Mouse (Mus musculus) neural tube, embryonic 12.5 days (tissue): ENCODE measurements around the gene Oas2. TPM values are rescaled to one million over a fixed set of nuclear protein-coding genes. Genes with fewer than 3 reads are reported as not detected.
A peak's percentile ranks its signal among the peaks of the same experiment; 100 is the strongest.

Experiments
- ATAC-seq: fragments of 200-750 bp; cut with Nextera tagmentation; 2 replicates; pipeline ENCODE4 v1.8.0; 2017; ENCODE audit warnings: low read depth, mild to moderate bottlenecking, moderate TSS enrichment, moderate library complexity; ENCODE audit not compliant: low FRiP score
- H3K27ac ChIP-seq: fragments of 300-500 bp; sonication (generic); 2 replicates; pipeline ENCODE4 v1.5.1; 2016
- H3K27me3 ChIP-seq: fragments of 300-500 bp; sonication (generic); replicated peaks from 2 replicates; pipeline ENCODE4 v1.6.1; 2016; ENCODE audit warnings: mild to moderate bottlenecking
- H3K36me3 ChIP-seq: fragments of 300-500 bp; sonication (generic); 2 replicates; pipeline ENCODE4 v1.6.1; 2016; ENCODE audit warnings: mild to moderate bottlenecking
- H3K4me1 ChIP-seq: fragments of 300-500 bp; sonication (generic); 2 replicates; pipeline ENCODE4 v1.6.1; 2016
- H3K4me2 ChIP-seq: fragments of 300-500 bp; sonication (generic); replicated peaks from 2 replicates; pipeline ENCODE4 v1.6.1; 2016; ENCODE audit warnings: mild to moderate bottlenecking
- H3K4me3 ChIP-seq: fragments of 300-500 bp; sonication (generic); 2 replicates; pipeline ENCODE4 v1.5.1; 2016
- H3K9ac ChIP-seq: fragments of 300-500 bp; sonication (generic); 2 replicates; pipeline ENCODE4 v1.6.1; 2016; ENCODE audit warnings: mild to moderate bottlenecking
- H3K9me3 ChIP-seq: fragments of 300-500 bp; sonication (generic); 2 replicates; pipeline ENCODE4 v1.6.1; 2016; ENCODE audit warnings: mild to moderate bottlenecking
- WGBS: fragments of 180-500 bp; shearing (Covaris S2); methylation state at CpG from one replicate; pipeline ENCODE4 v1.1.7; 2016; 5-methylcytosine and 5-hydroxymethylcytosine counted together
- polyA plus RNA-seq: library from polyadenylated mRNA; unstranded; fragments of >200 nt; fragmentation: Nextera tagmentation; extraction: Ambion mirVana; gene quantifications from 2 replicates; pipeline ENCODE4 v1.2.1, GENCODE M21; 2016

Oas2 gene
- polyA plus RNA-seq, 1 experiment from 2014 or later: 0.19 TPM

DNA sequence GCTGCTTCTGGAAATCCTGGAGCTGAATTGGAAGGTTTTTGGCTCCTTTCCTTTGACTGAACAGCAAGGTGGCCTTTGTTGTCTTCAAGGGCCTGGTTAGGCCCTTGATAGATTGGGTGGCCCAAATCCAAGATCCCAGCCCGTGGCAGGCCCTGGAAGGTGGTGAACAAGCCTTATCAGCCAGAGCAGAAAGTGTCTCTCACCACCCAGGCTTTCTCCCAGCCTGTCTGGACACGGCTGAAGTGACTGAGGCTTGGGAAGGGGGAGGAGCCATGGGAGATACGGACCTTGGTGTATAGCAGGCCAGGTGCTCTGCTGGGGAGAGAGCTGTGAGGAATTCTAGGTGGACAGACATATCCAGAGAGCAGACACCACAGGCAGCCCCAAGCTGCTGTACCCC, 19.7 kb upstream of the Oas2 start:
- 76% methylated on average over 3 of the region's 3 CpGs for WGBS

DNA sequence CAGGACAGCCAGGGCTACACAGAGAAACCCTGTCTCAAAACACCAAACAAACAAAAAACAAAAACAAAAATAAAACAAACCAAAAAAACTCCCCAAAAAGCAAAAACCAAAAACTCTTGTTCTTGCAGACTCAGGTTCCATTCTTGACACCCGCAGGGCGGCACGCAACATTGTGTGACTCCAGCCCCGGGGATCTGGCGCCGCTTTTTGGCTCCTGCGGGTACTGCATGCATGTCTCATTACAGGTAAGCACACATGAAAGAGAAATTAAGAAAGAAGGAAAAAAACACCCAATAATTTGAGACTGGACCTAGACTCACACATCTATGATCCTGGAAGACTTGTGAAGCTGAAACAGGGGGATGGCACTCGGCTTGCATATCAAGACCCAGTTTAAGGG, 15.4 kb upstream of the Oas2 start:
- no peaks in the 10 kb centered on the region for H3K9me3 ChIP-seq
- no peaks in the 10 kb centered on the region for H3K27me3 ChIP-seq
- no peak overlapping the region for H3K4me3 ChIP-seq
- ATAC-seq: no peak
- H3K36me3 ChIP-seq: no peaks in the 10 kb centered on the region
- H3K4me1 ChIP-seq: no peaks in the 10 kb centered on the region
- H3K27ac ChIP-seq: no peak overlapping the region
- no peak overlapping the region for H3K4me2 ChIP-seq
- WGBS: 76% methylated on average over 8 of the region's 8 CpGs
- no peak overlapping the region for H3K9ac ChIP-seq

More for the DNA sequence above, 19.7 kb upstream of the Oas2 start:
- no peak for ATAC-seq
- Histone ChIP-seq H3K4me1 (no peaks in the 10 kb centered on the region), H3K27me3 (no peaks in the 10 kb centered on the region), H3K9ac (no peak overlapping the region), H3K27ac (no peak overlapping the region), H3K9me3 (no peaks in the 10 kb centered on the region), H3K4me3 (no peak overlapping the region), H3K36me3 (no peaks in the 10 kb centered on the region), H3K4me2 (no peak overlapping the region)

DNA sequence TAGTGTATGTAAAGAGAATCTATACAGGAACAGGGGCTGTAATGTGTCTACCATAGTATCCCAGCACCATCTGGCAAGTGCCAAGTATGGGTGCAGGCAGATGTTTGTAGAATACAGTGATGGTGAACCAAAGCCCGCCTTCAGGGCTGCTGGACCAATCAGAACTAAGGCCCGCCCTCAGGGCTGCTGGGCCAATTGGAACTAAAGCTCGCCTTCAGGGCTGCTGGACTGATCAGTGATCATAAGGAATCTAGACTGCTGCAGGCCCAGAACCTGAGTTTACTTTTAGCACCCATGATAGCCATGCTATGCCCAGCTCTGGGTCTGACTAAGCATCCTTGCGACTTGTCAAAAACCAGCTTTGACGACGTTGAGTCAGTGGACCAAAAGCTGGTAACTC, 12.2 kb upstream of the Oas2 start:
- Histone ChIP-seq H3K4me2 (peak overlapping the region; percentile 31), H3K4me1 (no peaks in the 10 kb centered on the region), H3K4me3 (no peak overlapping the region), H3K27me3 (no peaks in the 10 kb centered on the region), H3K9me3 (no peaks in the 10 kb centered on the region; the same call in 1 of the 2 replicates), H3K9ac (no peak overlapping the region), H3K27ac (no peak overlapping the region), H3K36me3 (no peaks in the 10 kb centered on the region)
- ATAC-seq: no peak
- 35% methylated on average over 6 of the region's 6 CpGs for WGBS

DNA sequence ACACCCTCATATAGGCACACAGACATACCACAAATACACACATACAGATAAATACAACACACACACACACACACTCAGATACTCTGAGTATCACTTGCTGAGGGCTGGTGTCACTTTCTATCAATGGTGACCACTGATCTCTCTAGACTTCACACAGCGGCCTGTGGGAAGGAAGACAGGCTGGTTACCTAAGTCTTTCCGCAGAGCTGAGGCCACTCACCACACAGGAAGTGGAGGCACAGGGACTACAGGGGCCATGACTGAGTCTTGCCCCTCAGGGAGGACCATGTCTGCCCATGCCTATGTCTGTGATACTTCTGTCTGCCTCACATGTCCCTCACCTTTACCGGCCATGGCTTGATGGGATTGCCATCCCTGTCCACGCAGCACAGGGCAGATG, 4.6 kb upstream of the Oas2 start:
- no peak overlapping the region for H3K27ac ChIP-seq
- WGBS: 93% methylated on average over 4 of the region's 4 CpGs
- H3K4me1 ChIP-seq: no peaks in the 10 kb centered on the region
- H3K9ac ChIP-seq: no peak overlapping the region
- H3K27me3 ChIP-seq: no peaks in the 10 kb centered on the region
- no peaks in the 10 kb centered on the region for H3K36me3 ChIP-seq
- no peak overlapping the region for H3K4me2 ChIP-seq
- no peak for ATAC-seq
- H3K9me3 ChIP-seq: no peaks in the 10 kb centered on the region; the same call in 1 of the 2 replicates
- no peak overlapping the region for H3K4me3 ChIP-seq

DNA sequence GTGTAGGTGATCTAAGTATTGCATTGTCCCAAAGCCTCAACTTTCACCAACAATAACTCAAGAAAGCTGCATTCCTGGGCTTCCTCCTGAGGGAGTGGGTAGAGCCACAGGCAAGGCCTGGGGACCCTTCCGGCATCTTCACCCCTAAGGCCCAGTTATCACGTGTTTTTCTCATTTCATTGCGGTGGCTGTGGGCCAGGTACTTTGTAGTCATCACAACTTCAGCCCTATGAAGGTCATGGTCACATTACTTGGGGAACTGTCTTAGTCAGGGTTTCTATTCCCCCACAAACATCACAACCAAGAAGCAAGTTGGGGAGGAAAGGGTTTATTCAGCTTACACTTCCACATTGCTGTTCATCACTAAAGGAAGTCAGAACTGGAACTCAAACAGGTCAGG, 3.1 kb upstream of the Oas2 start:
- no peaks in the 10 kb centered on the region for H3K27me3 ChIP-seq
- no peaks in the 10 kb centered on the region for H3K4me1 ChIP-seq
- H3K36me3 ChIP-seq: no peaks in the 10 kb centered on the region
- no peak overlapping the region for H3K27ac ChIP-seq
- ATAC-seq: no peak
- 79% methylated on average over 3 of the region's 3 CpGs for WGBS
- no peak overlapping the region for H3K4me3 ChIP-seq
- no peaks in the 10 kb centered on the region for H3K9me3 ChIP-seq
- H3K9ac ChIP-seq: no peak overlapping the region
- no peak overlapping the region for H3K4me2 ChIP-seq

DNA sequence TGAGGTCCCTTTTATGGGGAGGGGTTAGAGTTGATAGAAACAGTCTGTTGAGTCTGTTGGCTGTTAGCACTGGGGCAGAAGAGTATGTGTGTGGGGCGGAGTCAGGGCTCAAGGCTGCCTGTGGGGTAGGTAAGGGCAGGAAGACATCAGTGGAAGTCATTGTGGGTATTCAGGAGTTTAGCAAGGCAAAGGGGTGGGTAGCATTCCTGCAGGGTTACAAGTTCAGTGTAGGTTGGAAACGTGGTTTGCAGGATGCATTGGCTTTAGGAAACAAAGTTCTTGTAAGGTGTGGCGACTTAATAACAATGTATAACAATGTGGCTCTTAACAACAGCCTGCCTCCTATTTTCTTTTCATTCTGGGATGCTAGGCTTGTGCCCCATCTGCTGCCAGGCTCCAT, 1.6 kb upstream of the Oas2 start:
- Histone ChIP-seq H3K9me3 (no peaks in the 10 kb centered on the region), H3K9ac (no peak overlapping the region), H3K4me3 (no peak overlapping the region), H3K36me3 (no peaks in the 10 kb centered on the region), H3K27ac (no peak overlapping the region), H3K4me1 (no peaks in the 10 kb centered on the region), H3K4me2 (no peak overlapping the region), H3K27me3 (no peaks in the 10 kb centered on the region)
- WGBS: 71% methylated on average over 3 of the region's 3 CpGs
- no peak for ATAC-seq

DNA sequence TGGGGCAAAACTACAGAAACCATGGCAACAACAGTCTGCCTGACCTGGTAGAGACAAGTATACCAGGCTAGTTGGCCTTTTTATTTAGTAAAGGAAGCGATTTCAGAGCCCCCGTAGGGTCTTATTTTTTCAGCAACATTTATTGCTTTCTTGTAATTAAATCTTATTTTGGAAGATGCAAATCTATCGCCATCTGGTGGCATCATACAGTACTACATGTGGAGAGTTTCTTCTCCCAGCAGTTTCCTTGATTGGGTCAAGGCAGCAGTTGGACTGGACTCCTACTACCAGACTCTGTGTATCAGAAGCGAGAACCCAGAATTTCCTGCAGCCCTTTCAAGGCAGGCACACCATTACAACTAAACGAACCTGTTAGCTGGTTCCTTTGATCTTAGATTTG, 3.2 kb downstream of the Oas2 start:
- H3K4me1 ChIP-seq: no peaks in the 10 kb centered on the region
- H3K4me3 ChIP-seq: no peak overlapping the region
- H3K4me2 ChIP-seq: no peak overlapping the region
- no peak for ATAC-seq
- 10% methylated on average over 5 of the region's 5 CpGs for WGBS
- H3K9me3 ChIP-seq: no peaks in the 10 kb centered on the region
- no peaks in the 10 kb centered on the region for H3K36me3 ChIP-seq
- no peaks in the 10 kb centered on the region for H3K27me3 ChIP-seq
- H3K9ac ChIP-seq: no peak overlapping the region
- H3K27ac ChIP-seq: no peak overlapping the region

DNA sequence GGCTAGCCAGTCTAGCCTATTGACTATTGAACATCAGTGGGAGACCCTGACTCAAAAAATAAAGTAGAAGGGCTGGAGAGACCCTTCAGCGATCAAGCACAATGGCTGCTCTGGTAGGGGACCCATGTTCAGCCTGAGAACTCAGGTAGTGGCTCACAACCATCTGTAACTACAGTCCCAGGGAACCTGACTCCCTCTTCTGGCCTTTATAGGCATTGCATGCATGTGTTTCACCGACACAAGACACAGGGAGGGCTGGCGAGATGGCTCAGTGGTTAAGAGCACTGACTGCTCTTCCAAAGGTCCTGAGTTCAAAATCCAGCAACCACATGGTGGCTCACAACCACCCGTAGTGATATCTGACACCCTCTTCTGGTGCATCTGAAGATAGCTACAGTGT, 7.5 kb downstream of the Oas2 start:
- Histone ChIP-seq H3K9me3 (no peaks in the 10 kb centered on the region), H3K4me3 (no peak overlapping the region), H3K27me3 (0 out of 2 replicates have a peak, but pooled peaks cover 3% of the 10 kb centered on the region), H3K4me1 (no peaks in the 10 kb centered on the region), H3K27ac (no peak overlapping the region), H3K36me3 (no peaks in the 10 kb centered on the region), H3K9ac (no peak overlapping the region), H3K4me2 (no peak overlapping the region)
- no peak for ATAC-seq
- 32% methylated on average over 4 of the region's 4 CpGs for WGBS

DNA sequence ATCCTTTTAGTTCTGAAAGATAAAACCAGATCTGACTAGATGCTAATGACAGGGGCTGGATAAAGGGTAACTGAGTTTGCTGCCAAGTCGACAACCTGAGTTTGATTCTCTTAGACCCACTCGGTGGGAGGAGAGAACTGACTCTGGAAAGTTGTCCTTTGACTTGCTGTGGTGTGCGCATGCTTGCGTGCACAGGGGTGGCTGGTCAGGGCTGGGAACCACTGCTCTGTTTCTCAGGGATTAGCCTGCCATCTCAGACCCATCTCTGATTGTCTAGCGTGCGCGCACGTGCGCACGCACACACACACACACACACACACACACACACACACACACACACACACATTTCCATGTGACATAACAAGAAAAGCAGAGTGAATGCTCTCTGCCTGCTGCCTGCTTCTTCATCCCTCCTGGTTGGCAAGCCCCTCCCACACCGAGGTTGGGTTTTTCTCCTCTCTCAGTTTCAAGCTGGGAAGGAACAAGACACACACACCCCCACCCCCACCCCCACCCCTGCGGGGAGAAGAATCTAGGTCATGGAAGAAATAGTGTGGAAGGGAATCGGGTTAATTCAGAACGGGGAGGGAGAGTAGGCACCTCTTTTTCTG, 15.2 kb downstream of the Oas2 start:
- H3K4me3 ChIP-seq: no peak overlapping the region
- no peaks in the 10 kb centered on the region for H3K9me3 ChIP-seq
- no peak overlapping the region for H3K4me2 ChIP-seq
- H3K9ac ChIP-seq: no peak overlapping the region
- no peak for ATAC-seq
- H3K27ac ChIP-seq: no peak overlapping the region
- no peaks in the 10 kb centered on the region for H3K4me1 ChIP-seq
- H3K36me3 ChIP-seq: no peaks in the 10 kb centered on the region
- 0 out of 2 replicates have a peak, but pooled peaks cover 3% of the 10 kb centered on the region for H3K27me3 ChIP-seq
- WGBS: 72% methylated on average over 14 of the region's 14 CpGs

DNA sequence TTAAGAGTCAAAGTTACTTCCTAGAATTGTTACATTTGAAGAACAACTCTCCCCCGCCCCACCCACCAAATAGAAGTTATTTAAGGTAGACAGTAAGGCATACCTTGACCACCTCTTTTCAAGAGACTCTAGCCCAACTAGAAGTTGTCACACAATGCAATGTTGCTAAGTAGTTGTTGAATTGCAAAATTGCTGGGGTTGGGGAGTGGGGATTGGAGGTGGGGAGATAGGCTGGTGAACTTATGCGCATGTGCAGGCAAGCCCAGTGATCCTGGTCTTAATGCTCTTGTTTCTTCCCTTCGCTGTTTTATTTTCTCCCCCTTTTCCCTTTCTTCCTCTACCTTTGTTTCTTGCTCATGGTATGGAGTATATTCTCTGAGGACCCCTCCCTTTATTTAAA, 16.0 kb downstream of the Oas2 start:
- Histone ChIP-seq H3K4me2 (no peak overlapping the region), H3K36me3 (no peaks in the 10 kb centered on the region), H3K27ac (no peak overlapping the region), H3K4me1 (no peaks in the 10 kb centered on the region), H3K27me3 (no peaks in the 10 kb centered on the region), H3K9ac (no peak overlapping the region), H3K4me3 (no peak overlapping the region), H3K9me3 (no peaks in the 10 kb centered on the region)
- WGBS: 91% methylated on average over 3 of the region's 3 CpGs
- no peak for ATAC-seq

DNA sequence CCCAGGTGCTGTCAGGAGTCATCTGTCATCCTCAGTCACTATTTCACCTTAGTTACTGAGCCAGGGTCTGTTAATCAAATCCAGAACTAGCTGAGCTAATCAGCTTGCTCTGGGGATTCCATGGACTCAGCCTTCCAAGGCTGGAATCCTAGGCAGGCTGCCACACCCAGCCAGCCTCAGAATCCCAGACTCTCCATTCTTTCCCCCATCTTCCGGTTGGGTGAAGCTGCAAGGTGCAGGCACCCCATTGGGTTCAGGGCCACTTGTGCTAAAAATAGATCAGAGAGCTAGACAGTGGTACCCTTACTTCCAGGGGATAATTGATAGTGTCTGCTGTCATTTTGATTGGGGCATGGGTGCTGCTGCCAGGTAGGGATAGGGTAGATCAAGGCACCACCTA, 16.9 kb downstream of the Oas2 start:
- no peaks in the 10 kb centered on the region for H3K9me3 ChIP-seq
- H3K27me3 ChIP-seq: no peaks in the 10 kb centered on the region
- 81% methylated on average over 1 of the region's 1 CpGs for WGBS
- no peaks in the 10 kb centered on the region for H3K36me3 ChIP-seq
- no peak overlapping the region for H3K4me2 ChIP-seq
- no peak overlapping the region for H3K27ac ChIP-seq
- no peak for ATAC-seq
- no peaks in the 10 kb centered on the region for H3K4me1 ChIP-seq
- no peak overlapping the region for H3K4me3 ChIP-seq
- H3K9ac ChIP-seq: no peak overlapping the region

DNA sequence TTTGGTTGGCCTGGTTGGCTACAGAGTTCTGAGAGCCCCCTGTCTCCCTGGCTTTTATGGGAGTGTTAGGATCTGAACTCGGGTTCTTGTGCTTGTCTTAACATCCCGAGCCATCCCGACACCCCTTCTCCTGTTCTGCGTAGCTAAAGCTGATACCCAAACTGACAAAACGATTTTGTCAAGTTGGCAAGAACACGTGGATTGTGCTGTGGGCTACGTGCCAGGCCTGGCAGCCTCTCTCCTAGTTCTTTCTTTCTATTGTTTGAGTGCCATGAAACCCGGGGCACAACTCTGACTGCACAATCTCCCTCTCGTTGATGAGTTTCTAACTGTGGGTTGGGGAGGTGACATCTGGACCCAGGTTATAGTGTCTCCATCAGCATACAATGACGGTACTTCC, 20.3 kb downstream of the Oas2 start:
- no peak overlapping the region for H3K4me3 ChIP-seq
- no peaks in the 10 kb centered on the region for H3K9me3 ChIP-seq
- WGBS: 82% methylated on average over 10 of the region's 10 CpGs
- H3K27me3 ChIP-seq: no peaks in the 10 kb centered on the region
- H3K4me2 ChIP-seq: no peak overlapping the region
- no peak for ATAC-seq
- no peak overlapping the region for H3K27ac ChIP-seq
- H3K36me3 ChIP-seq: no peaks in the 10 kb centered on the region
- no peaks in the 10 kb centered on the region for H3K4me1 ChIP-seq
- H3K9ac ChIP-seq: no peak overlapping the region

DNA sequence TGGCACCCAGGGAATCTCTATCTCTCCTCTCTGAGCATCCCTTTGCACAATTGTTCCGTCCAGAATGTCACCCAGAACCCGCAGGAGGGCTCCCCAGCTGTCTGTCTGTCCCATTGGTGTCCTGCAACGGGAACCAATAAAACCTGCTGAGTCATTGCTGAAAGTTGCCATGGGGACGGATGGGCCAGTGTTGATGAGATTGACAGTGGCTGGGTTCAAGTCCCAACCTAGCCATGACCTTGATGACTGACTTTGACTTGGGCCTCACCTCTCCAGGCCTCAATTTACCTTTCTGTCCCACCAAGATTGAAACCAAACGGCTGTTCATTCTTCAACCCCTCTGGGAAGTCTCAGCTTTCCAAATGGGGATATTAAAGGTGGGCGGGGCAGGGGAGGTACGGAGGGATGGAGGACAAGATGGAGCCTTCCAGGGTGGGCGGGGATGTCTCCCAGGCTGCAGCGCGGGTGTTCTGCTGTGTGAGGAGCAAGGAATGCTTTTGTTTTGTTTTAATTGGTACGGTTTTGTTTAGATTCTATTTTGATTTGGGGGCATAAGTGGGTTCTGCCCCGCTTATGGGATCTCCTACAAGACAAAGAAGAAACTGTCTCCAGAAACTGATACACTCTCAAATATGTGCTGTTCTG, 23.7 kb downstream of the Oas2 start:
- no peak overlapping the region for H3K27ac ChIP-seq
- no peak overlapping the region for H3K4me3 ChIP-seq
- no peak overlapping the region for H3K4me2 ChIP-seq
- ATAC-seq: no peak
- H3K9ac ChIP-seq: no peak overlapping the region
- H3K27me3 ChIP-seq: no peaks in the 10 kb centered on the region
- no peaks in the 10 kb centered on the region for H3K36me3 ChIP-seq
- no peaks in the 10 kb centered on the region for H3K4me1 ChIP-seq
- H3K9me3 ChIP-seq: no peaks in the 10 kb centered on the region
- WGBS: 44% methylated on average over 12 of the region's 12 CpGs
